9 mouse cellular contexts compared by ENCODE assay signal in the genomic region with DNA sequence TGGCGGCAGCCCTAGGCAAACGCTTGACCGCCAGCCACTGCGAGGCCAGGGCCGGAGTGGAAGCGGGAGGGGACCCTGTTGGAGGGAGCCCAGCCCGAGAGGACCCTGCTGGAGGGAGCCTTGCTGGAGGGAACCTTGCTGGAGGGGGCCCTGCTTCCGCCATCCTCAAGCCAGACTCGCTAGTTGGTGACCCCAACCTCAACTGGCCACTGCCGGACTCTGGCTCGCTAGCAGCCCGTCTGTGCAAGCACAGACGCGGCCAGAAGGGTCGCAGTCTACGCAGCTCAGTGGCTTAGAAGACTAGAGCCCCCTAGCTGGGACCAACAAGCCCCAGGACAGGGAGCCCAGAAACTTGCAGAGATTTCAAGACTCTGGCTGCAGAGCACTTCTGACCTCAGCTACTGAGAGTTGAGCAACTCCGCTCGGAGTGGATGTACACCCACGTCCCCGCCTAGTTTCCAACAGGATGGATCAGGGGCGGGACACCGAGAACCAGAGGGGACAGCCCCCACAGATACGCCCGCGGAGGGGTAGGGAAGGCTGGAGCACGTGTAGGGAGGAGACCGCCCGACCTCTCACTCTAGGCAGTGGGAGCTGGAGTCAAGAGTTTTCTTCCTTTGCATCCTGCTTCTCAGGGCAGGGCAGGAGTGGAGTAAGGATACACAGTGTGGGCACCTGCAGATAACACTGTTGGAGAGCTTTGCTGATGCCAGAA. TPM values are rescaled to one million over a fixed set of nuclear protein-coding genes. Genes with fewer than 3 reads are reported as not detected.
DNase-seq lines count a peak whose midpoint lies in the region; ATAC-seq and TF ChIP-seq lines count a peak whose summit lies in the region.
"Had no signal": no experiment of that assay in that cellular context is flagged by ENCODE, and none has a peak within 500 bp of the region (broad histone marks: within the 10 kb centered on the region; RNA-seq: fewer than 3 reads in every experiment).

A gene (minus strand): TSS at position 346 of the 715 bp plus-strand sequence.

- H3K9ac ChIP-seq in heart, embryonic 14.5 days (ENCODE audit: low read length) = 0 out of 2 replicates have a peak within 1 kb of the TSS, but pooled peaks have one; percentile 12
- no peak within 1 kb of the TSS for H3K9ac ChIP-seq in liver, embryonic 13.5 days

- H3K9me3 ChIP-seq in heart, embryonic 14.5 days (ENCODE audit: control insufficient read depth, low read length) = no peaks in the 10 kb centered on the region
- H3K9me3 ChIP-seq in liver, embryonic 13.5 days (replicated peaks) = no peaks in the 10 kb centered on the region

- H3K27me3 ChIP-seq in heart, embryonic 14.5 days (ENCODE audit: control insufficient read depth, insufficient read depth, low read length) = peaks cover 3% of the 10 kb centered on the region; the same call in 1 of the 2 replicates
- H3K27me3 ChIP-seq in liver, embryonic 13.5 days = peaks cover 33% of the 10 kb centered on the region

- ATAC-seq in heart, embryonic 14.5 days (ENCODE audit: insufficient number of reproducible peaks, insufficient read depth, low FRiP score, low read depth) = peak; percentile 21; the same call in 1 of the 2 replicates
- no peak for ATAC-seq in liver, embryonic 13.5 days (ENCODE audit: low read depth)

- TF ChIP-seq POLR2A in cortical plate, adult 2 months (IDR thresholded peaks at IDR 0.05; ENCODE audit: extremely low read depth, insufficient read depth, low read length) = no peak

- H3K4me2 ChIP-seq in heart, embryonic 14.5 days (ENCODE audit: low read length) = peak within 1 kb of the TSS; percentile 79
- H3K4me2 ChIP-seq in liver, embryonic 13.5 days = peak within 1 kb of the TSS; percentile 35

- H3K36me3 ChIP-seq in heart, embryonic 14.5 days (ENCODE audit: control insufficient read depth, insufficient read depth, low read length) = no peaks in the 10 kb centered on the region
- no peaks in the 10 kb centered on the region for H3K36me3 ChIP-seq in liver, embryonic 13.5 days

- no peaks in the 10 kb centered on the region for H3K4me1 ChIP-seq in cortical plate, adult 2 months (ENCODE audit: control insufficient read depth, insufficient read depth, low read length)
- H3K4me1 ChIP-seq in heart, embryonic 14.5 days (ENCODE audit: control insufficient read depth in 2 of 2, insufficient read depth in 2 of 2, low read length in 2 of 2) = no peaks in the 10 kb centered on the region
- H3K4me1 ChIP-seq in liver, embryonic 13.5 days (replicated peaks) = no peaks in the 10 kb centered on the region

- DNase-seq in layer of hippocampus, adult 2 months (ENCODE audit: low spot score in 2 of 2) = no peak
- no peak for DNase-seq in layer of hippocampus, adult 9-10 months (ENCODE audit: low spot score)
- no peak for DNase-seq in liver, embryonic 13.5 days
- peak; percentile 58 for DNase-seq in retina, embryonic 14.5 days (ENCODE audit: low spot score)
- no peak for DNase-seq in adipocyte (ENCODE audit: low spot score)
- DNase-seq in adrenal gland, postnatal 25 days = no peak

- WGBS in heart, embryonic 14.5 days = 11% methylated on average over 25 of the region's 28 CpGs
- WGBS in liver, embryonic 13.5 days (ENCODE audit: insufficient replicate concordance) = 12% methylated on average over 25 of the region's 28 CpGs

- peak within 1 kb of the TSS; percentile 48 for H3K4me3 ChIP-seq in layer of hippocampus, adult 2 months
- H3K4me3 ChIP-seq in cortical plate, adult 2 months (ENCODE audit: insufficient read depth, low read length) = peak within 1 kb of the TSS; percentile 16
- peak within 1 kb of the TSS; percentile 39 to 43 for H3K4me3 ChIP-seq in heart, embryonic 14.5 days (ENCODE audit: control insufficient read depth in 1 of 2, insufficient read depth in 1 of 2, low read depth in 1 of 2, low read length in 2 of 2)
- no peak within 1 kb of the TSS; the same call in 1 of the 2 replicates for H3K4me3 ChIP-seq in liver, embryonic 13.5 days (replicated peaks)

- no peak for TF ChIP-seq CTCF in layer of hippocampus, adult 2 months (conservative IDR thresholded peaks at IDR 0.05)
- no peak for TF ChIP-seq CTCF in cortical plate, adult 2 months (IDR thresholded peaks at IDR 0.05; ENCODE audit: extremely low read depth, insufficient read depth, low read length)

- no peak within 1 kb of the TSS for H3K27ac ChIP-seq in layer of hippocampus, adult 2 months
- no peak within 1 kb of the TSS for H3K27ac ChIP-seq in cortical plate, adult 2 months (ENCODE audit: insufficient read depth, low read length)
- no peak within 1 kb of the TSS for H3K27ac ChIP-seq in heart, embryonic 14.5 days (replicated peaks in 1 of 2; ENCODE audit: control insufficient read depth in 1 of 2, insufficient read depth in 1 of 2, low read depth in 2 of 2, low read length in 2 of 2)
- H3K27ac ChIP-seq in liver, embryonic 13.5 days = no peak within 1 kb of the TSS

RNA-seq across cellular contexts. Expression of the gene that starts here (rescaled TPM):
- total RNA-seq in layer of hippocampus, adult 2 months (2021) = 1 to 10 TPM; 2.6 to 3.1 TPM
- 3.1 and 3.4 TPM in 2 replicates for polyA plus RNA-seq in cortical plate, adult 2 months (2012; rRNA removed)
- polyA plus RNA-seq in heart, embryonic 14.5 days (2014; fragmentation: Nextera tagmentation; extraction: Ambion mirVana) = 0.11 and 0.16 TPM in 2 replicates
- not detected in 2 replicates for polyA plus RNA-seq in liver, embryonic 13.5 days (2015; fragmentation: Nextera tagmentation; extraction: Ambion mirVana)
- not detected in 2 replicates for total RNA-seq in adrenal gland, postnatal 25 days (2021)
- total RNA-seq: liver, adult 2 months had no signal
- polyA plus RNA-seq: liver, adult 2 months had no signal

Comparison
In these comparisons a context has a peak if more than half of its experiments do, and no peak if none do; other contexts are left out.
1. Peak in ATAC-seq, H3K4me3 ChIP-seq, H3K9ac ChIP-seq and H3K4me2 ChIP-seq in heart, embryonic 14.5 days; RNA of the gene not detected or under 1 TPM.